Mouse (Mus musculus) megakaryocyte progenitor cell, adult 5-6 weeks (primary cell): ENCODE results near the gene Lrrc46. TPM values are rescaled to one million over a fixed set of nuclear protein-coding genes. Genes with fewer than 3 reads are reported as not detected.
A peak's percentile ranks its signal among the peaks of the same experiment; 100 is the strongest.

Source experiments
- ATAC-seq: replicated peaks from 2 replicates; pipeline ENCODE4 v1.8.0; 2016; ENCODE audit warnings: mild to moderate bottlenecking, moderate TSS enrichment, inconsistent platforms; ENCODE audit not compliant: poor library complexity
- total RNA-seq, 2 experiments: library from RNA; stranded (forward) in 1 of 2; stranded (reverse) in 1 of 2; fragments of 157-497, 149-512 nt in 1 of 2; fragments of 200-1000 nt in 1 of 2; gene quantifications; 2 replicates each; pipeline versions ENCODE4 v1.2.3 to v1.2.4; 2015 to 2017

The Lrrc46 gene
- total RNA-seq, 2 experiments from 2014 or later, result 0.69 TPM; not detected in 1

DNA sequence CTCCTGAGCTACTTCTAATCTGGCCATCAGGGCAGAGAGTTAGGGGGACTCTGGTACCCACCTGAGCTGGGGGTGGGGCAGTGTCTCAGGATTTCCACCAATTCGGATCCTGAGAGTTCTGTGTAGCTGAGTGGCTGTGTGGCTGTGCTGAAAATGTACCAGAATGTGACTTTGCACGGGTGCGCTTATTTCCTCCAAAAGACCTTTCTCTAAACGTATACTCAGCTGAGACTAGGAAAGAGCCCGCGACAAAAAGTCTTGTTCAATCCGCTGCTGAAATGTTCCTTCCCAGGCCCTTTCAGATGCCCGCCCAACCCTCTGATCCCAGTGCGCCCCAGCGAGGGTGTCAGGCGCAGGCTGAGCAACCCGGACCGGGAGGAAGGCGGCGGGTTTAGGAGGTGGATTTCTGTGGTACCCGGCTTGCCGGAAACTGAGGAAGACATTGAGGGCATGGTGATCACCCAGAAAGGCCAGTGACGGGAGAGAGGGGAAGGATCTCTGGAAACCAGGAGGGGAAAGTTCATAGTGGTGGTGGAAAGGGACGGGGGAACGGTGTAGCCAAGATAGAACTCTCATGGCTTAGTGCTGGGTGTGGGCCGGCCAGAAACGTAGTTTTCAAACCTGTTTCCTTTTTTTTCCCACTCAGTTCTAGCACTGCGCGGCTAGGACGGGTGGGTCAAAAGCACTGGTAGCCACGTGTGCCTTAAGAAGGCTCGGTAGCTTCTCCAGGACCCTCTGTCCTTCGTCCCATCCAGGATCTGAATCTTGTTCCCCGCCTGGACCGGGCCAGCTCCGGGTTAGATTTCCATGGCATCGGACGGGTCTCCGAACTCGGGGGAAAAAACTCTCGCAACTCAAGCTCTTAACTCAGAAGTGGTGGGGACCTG is 23.3 kb downstream of the Lrrc46 start:
- ATAC-seq, result no peak

DNA sequence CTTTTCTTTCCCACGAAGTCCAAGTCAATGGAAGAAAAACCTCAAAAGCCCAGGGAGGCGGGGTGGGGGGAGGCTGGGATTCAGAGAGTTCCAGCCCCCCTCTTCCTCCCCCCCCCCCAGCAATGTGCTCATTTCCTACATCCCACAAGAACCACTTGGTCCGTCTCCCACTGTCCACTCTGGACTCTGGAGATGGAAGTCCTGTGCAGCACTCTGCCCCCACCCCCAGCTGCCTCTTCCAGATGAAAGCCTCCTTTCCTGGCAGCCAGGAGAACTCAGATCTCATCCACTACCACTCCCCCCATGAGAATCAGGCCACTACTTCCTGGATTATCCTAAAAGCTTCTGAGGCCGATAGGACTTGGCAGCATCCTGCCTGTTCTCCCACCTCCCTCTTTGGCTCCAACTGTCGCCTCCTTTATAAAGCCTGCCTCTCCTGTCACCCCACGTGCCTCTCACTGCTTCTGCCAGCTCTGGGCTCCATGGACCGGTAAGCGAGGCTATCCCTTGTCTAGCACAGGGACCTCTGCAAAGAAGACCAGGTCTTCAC is 28.0 kb downstream of the Lrrc46 start, which contains the start of gene Sp6:
Sp6 (plus strand) TSS at position 274 of the 550 bp plus-strand sequence.
- no peak for ATAC-seq

DNA sequence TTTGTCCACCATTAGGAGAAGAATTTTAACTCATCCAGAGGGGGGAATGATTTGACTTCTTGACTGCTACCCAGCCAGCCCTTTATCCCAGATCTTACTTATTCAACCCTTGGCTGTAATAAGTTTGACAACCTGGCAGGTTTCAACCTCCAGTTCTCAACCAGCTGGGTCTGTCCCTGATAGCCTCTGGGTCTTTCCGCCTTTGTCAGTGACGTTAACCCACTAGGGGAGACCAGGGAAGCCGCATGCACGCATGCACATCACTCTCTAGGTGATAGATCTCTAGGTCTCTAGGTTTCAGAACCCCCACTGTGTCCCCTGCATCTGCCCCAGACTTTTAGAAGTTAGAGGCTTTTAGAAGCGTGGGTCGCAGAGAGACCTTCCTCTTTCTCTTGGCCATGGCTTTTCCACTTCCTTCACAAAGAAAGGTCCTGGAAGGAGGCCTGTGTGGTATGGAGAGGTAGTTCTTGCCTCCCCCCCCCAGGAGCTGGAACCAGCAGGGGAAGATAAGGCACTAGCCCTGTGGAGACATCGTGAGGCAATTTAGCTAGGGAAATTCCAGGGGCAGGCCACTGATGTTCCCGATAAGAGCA is 31.9 kb downstream of the Lrrc46 start:
- ATAC-seq, result no peak

GRCm38 (mm10) chr11:97007093-97007794 is 34.0 kb downstream of the Lrrc46 start:
- ATAC-seq, result no peak

- 0 out of 2 replicates have a peak, but pooled peaks have one; percentile 21 for ATAC-seq
Observed at GRCm38 (mm10) chr11:97003170-97003569, 38.0 kb downstream of the Lrrc46 start.

- no peak; the same call in 1 of the 2 replicates for ATAC-seq
Observed at GRCm38 (mm10) chr11:96997380-96997956, 43.7 kb downstream of the Lrrc46 start.

DNA sequence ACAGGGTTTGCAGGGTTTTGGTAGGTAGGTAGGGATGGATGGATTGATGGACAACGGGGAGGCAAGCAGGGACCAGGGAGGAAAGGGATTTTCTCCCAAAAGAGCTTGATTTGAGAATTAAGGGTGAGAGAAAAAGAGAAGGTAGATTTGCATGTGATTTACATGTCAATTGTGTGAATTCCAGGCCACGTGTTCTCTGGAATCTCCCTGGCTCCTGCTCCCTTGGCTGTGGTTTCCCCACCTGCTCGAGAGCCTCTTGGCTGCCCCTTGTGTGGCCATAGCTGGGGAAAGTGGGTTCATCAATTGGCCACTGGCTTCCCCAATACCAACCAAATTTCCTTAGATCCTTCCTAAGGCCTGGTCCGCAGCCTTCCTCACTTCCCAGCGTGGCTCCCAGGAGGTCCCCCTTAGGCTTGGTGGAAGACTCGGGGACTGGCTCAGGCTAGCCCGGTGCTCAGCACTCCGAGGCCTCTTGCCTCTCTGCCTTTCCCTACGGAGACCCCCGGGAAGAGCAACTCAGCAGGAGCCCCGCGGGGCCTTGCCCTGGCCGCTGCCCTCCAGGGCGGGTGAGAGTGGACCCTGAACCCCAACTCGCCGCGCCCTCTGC is 44.3 kb downstream of the Lrrc46 start:
- ATAC-seq, result no peak

- peak; percentile 41; the same call in 1 of the 2 replicates for ATAC-seq
Observed at GRCm38 (mm10) chr11:96995836-96996772, 45.1 kb downstream of the Lrrc46 start.

DNA sequence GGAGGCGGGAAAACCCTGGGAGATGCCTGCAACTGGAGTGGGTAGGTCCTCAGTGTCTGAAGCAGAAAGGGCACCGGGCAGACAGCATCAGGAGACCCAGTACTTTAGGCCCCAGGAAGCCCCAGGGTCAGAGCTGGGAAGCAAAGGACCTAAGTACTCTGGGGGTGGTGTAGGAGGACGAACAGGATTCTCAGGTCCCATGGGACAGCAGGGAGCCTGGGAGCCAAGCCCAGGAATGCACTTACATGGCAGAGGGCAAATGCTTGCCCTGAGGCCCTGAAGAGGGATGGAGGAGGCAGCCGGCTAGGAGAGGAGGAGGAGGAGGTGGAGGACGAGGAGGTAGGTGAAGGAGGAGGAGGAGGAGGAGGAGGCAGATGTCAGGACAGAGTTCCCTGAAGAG is 46.2 kb downstream of the Lrrc46 start:
- ATAC-seq, result no peak

DNA sequence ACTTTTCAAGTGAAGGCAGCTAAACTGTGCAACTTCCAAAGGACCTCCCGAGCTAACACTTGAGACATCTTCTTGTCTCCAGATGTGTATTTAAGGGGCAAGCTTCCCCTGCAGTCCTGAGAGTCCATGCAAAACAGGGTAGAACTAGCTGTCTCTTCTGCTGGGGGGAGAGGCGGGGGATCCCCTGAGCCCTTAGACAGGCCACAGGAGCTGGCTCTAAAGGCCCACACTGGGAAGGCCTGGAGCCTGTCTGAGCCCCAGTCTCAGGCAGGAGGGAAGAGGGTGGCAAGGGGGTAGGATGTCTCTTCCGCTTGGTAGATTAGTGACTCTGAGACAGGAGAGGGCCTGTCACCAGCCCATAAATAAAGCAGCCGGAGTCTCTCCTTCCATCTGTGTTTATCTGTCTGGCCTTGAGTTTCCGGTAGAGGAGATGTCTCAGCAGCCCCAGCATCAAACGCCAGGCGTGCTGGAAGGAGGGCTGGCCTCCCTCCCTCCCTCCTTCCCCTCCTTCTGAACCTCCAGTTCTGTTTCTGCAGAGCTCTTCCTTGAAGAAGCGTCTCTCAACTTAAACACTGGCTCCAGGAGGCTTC is 48.4 kb downstream of the Lrrc46 start:
- peak; percentile 73 for ATAC-seq

GRCm38 (mm10) chr11:96991501-96991900 is 49.7 kb downstream of the Lrrc46 start:
- no peak for ATAC-seq

DNA sequence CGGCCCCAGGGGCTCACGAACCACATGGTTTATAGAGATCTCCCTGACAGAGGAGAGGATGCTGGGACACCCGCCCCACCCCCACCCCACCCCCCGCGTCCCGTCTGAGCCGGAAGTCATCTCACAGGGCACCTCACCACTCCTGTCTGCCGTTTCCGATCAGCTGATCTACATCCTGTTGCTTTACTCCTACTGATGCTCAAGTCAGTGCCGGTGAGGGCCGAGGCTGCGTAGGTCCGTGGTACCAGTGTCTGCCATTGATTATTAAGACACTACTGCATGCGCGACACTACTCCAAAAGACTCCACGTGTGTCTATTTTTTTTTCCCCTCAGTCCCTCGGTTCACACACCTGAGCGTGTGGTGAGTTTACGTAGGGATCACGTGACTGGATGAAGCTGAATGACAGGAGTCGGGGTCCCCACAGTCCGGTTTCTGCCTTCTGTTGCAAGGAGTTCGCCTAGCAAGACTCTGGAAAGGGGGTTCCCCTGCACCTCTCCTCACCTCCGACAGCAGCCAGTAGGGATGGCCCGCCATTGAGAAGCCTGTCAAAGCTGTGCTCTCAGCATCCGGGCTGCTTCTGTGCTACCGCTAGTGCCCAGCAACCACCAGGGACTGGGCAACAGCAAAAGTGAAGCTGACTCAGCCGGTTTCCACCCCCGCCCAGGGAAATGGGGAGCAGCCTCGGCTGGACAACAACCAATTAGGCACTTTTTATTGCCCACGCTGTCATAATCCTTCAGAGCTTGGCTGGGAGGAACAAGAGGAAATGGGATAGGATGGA is 53.1 kb downstream of the Lrrc46 start:
- peak; percentile 43 for ATAC-seq

- ATAC-seq, result no peak
Observed at GRCm38 (mm10) chr11:96986463-96986862, 54.7 kb downstream of the Lrrc46 start.

DNA sequence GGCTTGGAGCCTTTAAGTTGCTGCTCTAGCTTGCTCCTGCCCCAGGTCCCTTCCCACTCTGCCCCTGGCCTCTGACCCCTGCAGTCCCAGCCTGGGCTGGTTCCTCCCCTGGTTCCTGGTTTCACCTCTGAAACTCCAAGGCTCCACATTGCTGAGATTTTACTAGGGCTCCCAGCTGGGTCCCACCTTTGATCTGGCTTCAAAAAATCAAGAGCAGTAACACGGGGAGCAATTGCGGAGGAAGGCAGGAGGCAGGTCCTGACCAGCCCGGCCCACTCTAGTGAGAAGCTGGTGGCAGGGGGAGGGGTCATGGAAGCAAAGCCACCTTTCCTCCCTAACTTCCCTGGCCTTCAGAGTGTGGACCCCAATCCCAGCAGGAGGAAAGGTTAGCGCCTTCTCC is 56.3 kb downstream of the Lrrc46 start:
- no peak for ATAC-seq
